Mouse (Mus musculus) granulocyte monocyte progenitor cell, adult 5-6 weeks (primary cell): ENCODE results near the gene Gm28038. TPM values are rescaled to one million over a fixed set of nuclear protein-coding genes. Genes with fewer than 3 reads are reported as not detected.

Source experiments
- ATAC-seq: replicated peaks from 2 replicates; pipeline ENCODE4 v1.8.0; 2016; ENCODE audit warnings: mild to moderate bottlenecking, moderate TSS enrichment, inconsistent platforms; ENCODE audit not compliant: poor library complexity, severe bottlenecking
- total RNA-seq, 2 experiments: library from RNA; stranded (forward) in 1 of 2; stranded (reverse) in 1 of 2; fragments of 200-712, 200-1000 nt in 1 of 2; fragments of >200 nt in 1 of 2; fragmentation: Nextera tagmentation in 1 of 2; gene quantifications; 2 replicates each; pipeline ENCODE4 v1.2.3; 2014 to 2017

Gm28038 gene
- total RNA-seq (2014; fragmentation: Nextera tagmentation), result 3.1 and 19.1 TPM in 2 replicates
- total RNA-seq (2017), result not detected in 2 replicates

GRCm38 (mm10) chr2:30280743-30281142 lies at the start of gene Gm28038:
Gm28038 (plus strand) TSS chr2:30281043.
- ATAC-seq, result no peak

- no peak for ATAC-seq
These were observed 45.2 kb upstream of the Gm28038 start for GRCm38 (mm10) chr2:30235593-30235992.

- no peak for ATAC-seq
These were observed 44.2 kb upstream of the Gm28038 start for GRCm38 (mm10) chr2:30236426-30237198.

GRCm38 (mm10) chr2:30237199-30237880 lies 43.5 kb upstream of the Gm28038 start, which contains the start of gene Lrrc8a:
Lrrc8a (plus strand) TSS chr2:30237715.
- ATAC-seq, result peak; percentile 93

- ATAC-seq, result peak; percentile 36
These were observed 43.0 kb upstream of the Gm28038 start for GRCm38 (mm10) chr2:30237881-30238280.

- no peak for ATAC-seq
These were observed 41.9 kb upstream of the Gm28038 start for GRCm38 (mm10) chr2:30238906-30239465.

GRCm38 (mm10) chr2:30239777-30240176 lies 41.1 kb upstream of the Gm28038 start:
- ATAC-seq, result no peak

GRCm38 (mm10) chr2:30240267-30240666 lies 40.6 kb upstream of the Gm28038 start, which contains the start of gene Gm28035:
Gm28035 (plus strand) TSS chr2:30240567.
- ATAC-seq, result no peak

GRCm38 (mm10) chr2:30242509-30242908 lies 38.3 kb upstream of the Gm28038 start:
- no peak for ATAC-seq

- ATAC-seq, result no peak
These were observed 37.5 kb upstream of the Gm28038 start for GRCm38 (mm10) chr2:30243391-30243790.

- no peak for ATAC-seq
These were observed 36.2 kb upstream of the Gm28038 start for GRCm38 (mm10) chr2:30244595-30245178.

- no peak for ATAC-seq
These were observed 33.8 kb upstream of the Gm28038 start for GRCm38 (mm10) chr2:30247036-30247435.

- no peak for ATAC-seq
These were observed 33.2 kb upstream of the Gm28038 start for GRCm38 (mm10) chr2:30247681-30248080.

- no peak for ATAC-seq
These were observed 31.7 kb upstream of the Gm28038 start for GRCm38 (mm10) chr2:30249182-30249581.

- ATAC-seq, result no peak
These were observed 30.4 kb upstream of the Gm28038 start for GRCm38 (mm10) chr2:30250166-30251128.

GRCm38 (mm10) chr2:30251417-30252104 lies 29.3 kb upstream of the Gm28038 start:
- peak; percentile 88 for ATAC-seq

- no peak for ATAC-seq
These were observed 28.3 kb upstream of the Gm28038 start for GRCm38 (mm10) chr2:30252521-30252920.

GRCm38 (mm10) chr2:30253809-30254208 lies 27.0 kb upstream of the Gm28038 start:
- no peak for ATAC-seq
